Mouse (Mus musculus): ENCODE results near the gene Ndc80.
A peak's percentile ranks its signal among the peaks of the same experiment; 100 is the strongest.
"Not testable (repeated sequence)": the region's sequence is repeated elsewhere in the genome, so short reads cannot be mapped to it uniquely, and the experiment has no call there.

The Ndc80 gene

GRCm38 (mm10) chr17:71477481-71477880 is 49.2 kb downstream of the Ndc80 start:
- no peak for DNase-seq (ENCODE audit: low spot score)

- DNase-seq (ENCODE audit: low spot score), result no peak
Observed at GRCm38 (mm10) chr17:71476346-71477020, 50.2 kb downstream of the Ndc80 start.

GRCm38 (mm10) chr17:71475705-71476089 is 51.0 kb downstream of the Ndc80 start:
- no peak for DNase-seq (ENCODE audit: low spot score)

DNA sequence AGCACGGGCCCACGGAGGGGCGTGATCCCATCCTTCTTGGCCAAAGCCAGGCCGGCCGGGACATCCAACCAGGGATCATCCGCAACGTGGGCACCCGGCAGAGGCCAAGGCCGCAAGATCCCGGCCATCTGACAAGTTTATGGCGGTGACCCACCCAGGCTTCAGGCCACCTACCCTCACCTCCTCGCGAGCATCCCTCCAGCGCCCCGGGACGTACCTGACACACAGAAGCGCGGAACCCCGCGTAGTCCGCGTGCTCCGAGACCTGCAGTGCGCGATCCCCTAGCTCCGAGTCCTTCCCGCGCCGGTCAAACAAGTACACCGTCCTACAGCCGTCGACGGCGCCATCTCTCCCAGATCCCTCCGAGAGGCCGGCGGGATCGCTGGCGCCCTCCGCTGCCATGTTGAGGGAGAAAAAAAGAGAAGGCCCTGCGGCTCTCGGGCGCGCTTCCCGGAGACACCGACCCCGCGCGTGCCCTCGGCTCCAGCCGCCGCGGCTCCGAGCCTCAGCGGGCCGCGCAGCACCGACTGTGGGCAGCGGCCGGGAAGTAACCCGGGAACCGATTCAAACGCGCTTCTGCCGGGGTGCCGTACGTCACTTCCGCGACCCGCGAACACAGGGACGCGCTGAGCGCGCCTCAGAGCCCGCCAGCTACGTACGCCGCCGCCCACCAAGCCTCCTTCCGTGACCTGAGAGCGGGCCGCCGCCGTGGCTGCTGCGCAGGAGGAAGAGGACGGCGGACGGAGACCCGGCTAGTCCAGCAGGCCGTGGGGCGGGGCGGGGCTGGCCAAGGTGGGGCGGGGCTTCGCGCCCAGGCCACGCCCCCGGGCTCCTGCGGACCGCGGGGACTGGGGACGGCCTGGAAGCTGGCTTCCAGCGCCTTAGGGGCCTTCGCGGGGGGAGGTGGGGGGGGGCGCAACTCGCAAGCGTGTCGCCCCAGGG is 51.6 kb downstream of the Ndc80 start, which contains the start of gene Smchd1:
Gene Smchd1 (minus strand): TSS at position 582 of the 943 bp plus-strand sequence.
- DNase-seq (ENCODE audit: low spot score), result peak; percentile 89

DNA sequence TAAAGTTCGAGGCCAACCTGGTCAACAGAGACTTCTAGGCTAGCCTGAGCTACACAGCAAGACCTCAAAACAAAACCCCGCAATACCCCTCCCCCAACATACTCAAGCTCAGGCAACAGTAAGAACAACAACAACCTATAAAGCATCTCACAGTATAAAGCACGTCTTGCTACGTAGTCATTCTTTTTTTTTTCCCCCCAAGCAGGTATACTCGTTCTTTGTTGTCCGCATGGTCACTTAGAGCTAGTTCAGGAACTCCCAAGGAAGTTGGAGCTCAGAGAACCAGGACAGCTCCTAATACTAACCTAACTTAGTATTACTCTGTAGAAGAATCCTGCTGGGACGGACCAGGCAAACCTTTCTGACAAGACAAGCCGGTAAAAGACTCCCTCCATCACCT is 52.5 kb downstream of the Ndc80 start:
- DNase-seq (ENCODE audit: low spot score), result no peak

DNA sequence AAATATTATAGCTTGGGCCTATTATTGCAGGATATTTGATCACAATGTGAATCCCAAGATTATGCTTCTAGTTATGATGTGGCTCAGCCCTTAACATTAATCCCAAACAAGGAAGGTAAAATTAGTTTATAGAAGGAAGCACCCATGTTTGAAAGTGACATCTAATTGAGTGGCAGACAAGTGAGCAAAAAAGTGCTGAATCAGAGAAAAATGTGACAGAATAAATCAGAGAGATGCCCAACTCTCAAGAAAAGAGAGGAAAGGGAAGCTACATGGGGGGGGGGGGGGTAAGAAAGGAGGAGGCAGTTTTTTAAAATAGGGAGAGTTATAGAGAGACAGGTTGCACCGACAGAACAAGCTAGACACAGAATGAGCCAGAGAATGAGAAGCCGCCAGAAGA is 55.4 kb downstream of the Ndc80 start:
- no peak for DNase-seq (ENCODE audit: low spot score)

- DNase-seq (ENCODE audit: low spot score), result no peak
Observed at GRCm38 (mm10) chr17:71460312-71460711, 66.3 kb downstream of the Ndc80 start.

DNA sequence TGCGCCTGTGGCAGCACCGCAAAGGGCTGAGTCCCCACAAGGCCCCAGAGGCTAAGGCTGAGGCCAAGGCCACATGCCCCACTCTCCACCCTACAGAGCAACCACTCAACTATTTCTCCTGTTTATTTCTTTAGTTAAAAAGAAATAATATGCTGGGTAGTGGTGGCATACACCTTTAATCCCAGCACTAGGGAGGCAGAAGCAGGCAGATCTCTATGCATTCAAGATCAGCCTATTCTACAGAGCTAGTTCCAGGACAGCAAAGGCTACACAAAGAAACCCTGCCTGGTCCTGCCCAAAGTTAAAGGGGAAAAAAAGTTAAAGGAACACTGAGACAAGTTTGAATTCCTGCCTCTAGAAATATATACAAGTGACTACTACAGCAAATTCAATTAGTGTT is 66.8 kb downstream of the Ndc80 start, which contains the start of gene Gm4707:
Gene Gm4707 (minus strand): TSS at position 101 of the 400 bp plus-strand sequence.
- no peak for DNase-seq (ENCODE audit: low spot score)

DNA sequence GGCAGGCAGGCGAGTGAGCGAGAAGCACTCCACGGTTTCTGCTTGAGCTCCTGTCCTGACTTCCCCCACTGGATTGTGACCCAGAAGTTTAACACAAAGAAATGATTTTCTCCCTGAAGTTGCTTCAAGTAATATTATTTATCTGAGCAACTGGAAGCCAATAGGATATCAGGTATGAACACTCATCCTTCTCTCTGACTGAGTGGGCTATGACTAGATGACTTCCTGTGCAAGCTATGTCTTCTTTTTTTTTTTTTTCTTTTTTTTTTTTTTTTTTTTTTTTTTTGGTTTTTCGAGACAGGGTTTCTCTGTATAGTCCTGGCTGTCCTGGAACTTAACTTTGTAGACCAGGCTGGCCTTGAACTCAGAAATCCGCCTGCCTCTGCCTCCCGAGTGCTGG is 69.3 kb downstream of the Ndc80 start:
- DNase-seq (ENCODE audit: low spot score), result not testable (repeated sequence)
